Mouse (Mus musculus): ENCODE measurements around the gene Xpo5. TPM values are rescaled to one million over a fixed set of nuclear protein-coding genes. Genes with fewer than 3 reads are reported as not detected.

Xpo5 gene
- 10 to 100 TPM; 37.5 to 40.1 TPM for total RNA-seq (2021)
- long read RNA-seq, experiment 1, full-length matches to known transcripts, result 5 of 12 reads
- long read RNA-seq, experiment 1, partial matches to known transcripts, result 3 of 12 reads
- long read RNA-seq, experiment 1, other reads (novel, unspliced or antisense), result 4 of 12 reads
- long read RNA-seq, experiment 2, full-length matches to known transcripts, result 5 of 19 reads
- long read RNA-seq, experiment 2, partial matches to known transcripts, result 11 of 19 reads
- long read RNA-seq, experiment 2, other reads (novel, unspliced or antisense), result 3 of 19 reads

DNA sequence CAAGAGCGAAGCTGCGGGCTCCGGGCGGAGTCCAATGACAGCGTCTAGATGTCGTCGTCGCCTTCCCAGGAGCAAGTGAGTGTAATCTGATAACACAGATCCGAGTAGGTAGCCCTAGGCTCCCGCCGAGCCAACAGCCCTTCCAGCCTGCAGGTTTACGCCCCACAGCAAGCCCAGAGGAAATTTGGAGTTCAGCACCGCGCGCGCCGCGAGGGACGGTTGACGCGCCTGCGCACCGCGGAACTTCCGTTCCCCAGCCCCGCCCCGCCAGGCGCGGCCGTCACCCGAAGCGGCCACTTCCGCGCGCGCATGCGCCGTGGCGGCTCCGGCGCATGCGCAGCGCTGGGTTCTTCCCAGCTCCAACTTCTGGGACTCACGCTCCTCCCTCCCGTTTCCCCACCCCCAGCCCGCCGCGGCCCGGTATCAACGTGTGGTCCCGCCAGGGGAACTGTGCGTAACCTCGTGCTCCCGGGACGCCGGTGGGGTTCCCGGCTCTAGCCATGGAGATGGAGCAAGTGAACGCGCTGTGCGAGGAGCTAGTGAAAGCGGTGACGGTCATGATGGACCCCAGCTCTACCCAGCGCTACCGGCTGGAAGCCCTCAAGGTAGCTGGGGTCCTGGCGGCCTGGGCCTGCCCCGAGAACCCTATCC lies at the start of gene Xpo5, which contains the start of gene Polh:
TSS of gene Xpo5 (plus strand) at position 362 of the 651 bp plus-strand sequence.
TSS of gene Polh (minus strand) at position 225 of the 651 bp plus-strand sequence.
- intact Hi-C loops (cut with DNase I), result no loop called here
- peak; percentile 91 to 94 for DNase-seq (ENCODE audit: low spot score in 2 of 2)

DNA sequence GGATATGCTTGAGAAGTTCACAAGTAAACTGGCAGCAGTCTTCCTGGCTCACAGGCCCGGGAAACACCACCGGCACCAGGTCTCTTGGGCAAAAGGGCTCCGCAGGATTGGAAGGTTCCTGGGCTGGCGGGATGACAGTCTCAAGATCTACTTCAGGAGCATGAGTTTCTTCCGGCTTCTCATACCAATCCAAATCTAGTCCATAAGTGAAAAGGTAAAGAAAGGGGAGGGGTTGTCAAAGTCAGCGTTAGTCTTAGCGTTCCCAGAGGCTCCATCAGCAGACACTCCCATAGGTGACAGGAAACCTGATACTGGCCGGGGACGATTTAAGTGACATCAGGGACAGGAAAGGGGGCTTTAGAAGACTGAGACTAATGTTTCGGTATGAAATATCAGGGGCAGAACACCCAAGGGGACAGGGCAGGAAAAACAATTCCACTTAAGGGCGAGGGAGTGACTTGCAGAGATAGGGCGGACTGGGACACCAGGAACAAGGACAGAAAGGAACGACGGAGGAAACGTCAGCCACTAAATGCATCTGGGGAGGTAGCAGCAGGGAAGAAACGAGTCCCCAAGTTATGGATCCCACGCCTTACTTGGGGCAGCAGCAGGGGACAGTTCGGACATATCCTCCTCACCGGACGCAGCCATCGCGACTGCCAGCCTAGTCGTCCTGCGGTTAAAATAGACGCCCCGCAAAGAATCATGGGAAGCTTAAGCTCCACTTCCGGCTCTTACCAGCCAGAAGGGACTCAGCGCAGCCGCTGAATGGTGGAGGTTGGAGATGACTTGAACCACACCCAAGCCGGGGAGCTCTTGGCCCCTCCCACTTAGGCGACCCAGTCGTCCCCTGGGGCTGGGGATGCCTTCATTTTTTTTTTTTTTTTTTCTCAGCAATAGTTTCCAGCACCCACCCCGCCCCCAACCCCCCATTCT lies 49.5 kb upstream of the Xpo5 start, which contains the start of gene Mad2l1bp:
TSS of gene Mad2l1bp (minus strand) at position 707 of the 936 bp plus-strand sequence.
- intact Hi-C loops (cut with DNase I), result no loop called here

DNA sequence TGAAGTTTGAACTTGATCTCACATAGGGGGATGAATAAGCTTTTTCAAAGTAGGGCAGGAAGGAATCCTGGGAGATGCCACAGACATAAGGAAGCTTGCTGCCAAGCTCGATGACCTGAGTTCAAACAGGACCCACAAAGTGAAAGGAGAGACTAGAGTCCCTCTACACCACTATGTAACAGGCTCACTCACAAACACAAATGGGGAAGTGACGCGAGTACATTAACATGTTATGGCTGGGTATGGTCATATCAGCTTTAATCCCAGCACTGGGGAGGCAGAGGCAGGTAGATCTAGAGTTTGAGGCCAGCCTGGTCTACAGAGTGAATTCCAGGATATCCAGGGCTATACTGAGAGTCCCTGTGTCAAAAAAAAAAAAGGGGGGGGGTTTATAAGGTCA lies 48.2 kb upstream of the Xpo5 start:
- no peak for DNase-seq (ENCODE audit: low spot score in 2 of 2)

More for the DNA sequence above, 49.5 kb upstream of the Xpo5 start, which contains the start of gene Mad2l1bp:
- DNase-seq (ENCODE audit: low spot score in 2 of 2), result peak; percentile 88 to 90

DNA sequence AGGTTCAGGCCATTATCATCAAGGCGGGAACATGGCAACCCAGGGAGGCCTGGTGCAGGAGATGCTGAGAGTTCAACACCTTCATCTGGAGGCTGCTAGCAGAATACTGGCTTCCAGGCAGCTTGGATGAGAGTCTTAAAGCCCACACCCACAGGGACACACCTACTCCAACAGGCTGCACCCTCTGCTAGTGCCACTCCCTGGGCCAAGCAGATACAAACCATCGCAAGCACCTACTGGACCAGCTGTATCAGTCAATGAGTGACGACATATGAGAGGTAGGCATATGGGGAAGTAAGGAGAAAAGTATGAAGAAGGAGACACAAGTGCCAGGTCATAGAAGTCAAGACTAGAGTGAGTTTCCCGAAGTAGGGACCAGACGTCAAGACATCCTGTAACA lies 45.9 kb upstream of the Xpo5 start:
- DNase-seq (ENCODE audit: low spot score in 2 of 2), result no peak
- intact Hi-C loops (cut with DNase I), result no loop called here

More for the DNA sequence above, 48.2 kb upstream of the Xpo5 start:
- intact Hi-C loops (cut with DNase I), result no loop called here

DNA sequence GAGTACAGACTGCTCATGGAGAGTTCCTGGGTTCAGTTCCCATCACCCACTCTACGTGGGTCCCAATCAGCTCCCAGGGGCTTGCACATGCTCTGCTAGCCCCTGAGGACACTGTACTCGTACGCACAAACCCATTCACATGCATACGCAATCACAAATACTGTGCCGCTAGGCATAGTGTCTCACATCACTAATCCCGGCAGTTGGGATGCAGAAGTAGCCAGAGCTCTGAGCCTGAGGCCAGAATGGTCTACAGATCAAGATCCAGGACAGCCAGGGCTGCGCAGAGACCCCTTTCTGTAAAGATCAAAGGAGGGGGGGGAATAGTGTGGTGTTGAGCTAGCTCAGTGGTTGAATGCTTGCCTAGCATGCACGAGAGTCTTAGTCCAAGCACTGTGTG lies 45.5 kb upstream of the Xpo5 start:
- intact Hi-C loops (cut with DNase I), result no loop called here

DNA sequence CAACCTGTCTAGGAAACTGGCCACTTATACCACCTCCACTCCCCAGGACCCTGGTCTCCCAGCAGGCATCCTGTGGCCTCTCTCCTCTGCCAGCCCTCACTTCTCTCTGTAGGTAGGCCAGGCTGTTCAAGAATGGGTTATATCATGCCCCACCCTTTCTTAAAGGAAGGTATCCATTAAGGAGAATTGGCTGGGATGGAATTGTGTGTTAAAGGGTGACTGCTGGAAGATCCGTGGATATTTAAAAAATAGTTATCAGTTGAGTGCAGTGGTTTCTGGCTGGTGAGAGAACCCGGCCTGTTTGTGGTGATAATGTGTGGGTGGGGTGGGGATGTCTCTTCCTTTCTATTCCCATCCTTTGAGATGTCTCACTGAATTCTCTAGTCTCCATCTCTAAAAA lies 43.3 kb upstream of the Xpo5 start:
- intact Hi-C loops (cut with DNase I), result no loop called here

More for the DNA sequence above, 45.5 kb upstream of the Xpo5 start:
- no peak for DNase-seq (ENCODE audit: low spot score in 2 of 2)

DNA sequence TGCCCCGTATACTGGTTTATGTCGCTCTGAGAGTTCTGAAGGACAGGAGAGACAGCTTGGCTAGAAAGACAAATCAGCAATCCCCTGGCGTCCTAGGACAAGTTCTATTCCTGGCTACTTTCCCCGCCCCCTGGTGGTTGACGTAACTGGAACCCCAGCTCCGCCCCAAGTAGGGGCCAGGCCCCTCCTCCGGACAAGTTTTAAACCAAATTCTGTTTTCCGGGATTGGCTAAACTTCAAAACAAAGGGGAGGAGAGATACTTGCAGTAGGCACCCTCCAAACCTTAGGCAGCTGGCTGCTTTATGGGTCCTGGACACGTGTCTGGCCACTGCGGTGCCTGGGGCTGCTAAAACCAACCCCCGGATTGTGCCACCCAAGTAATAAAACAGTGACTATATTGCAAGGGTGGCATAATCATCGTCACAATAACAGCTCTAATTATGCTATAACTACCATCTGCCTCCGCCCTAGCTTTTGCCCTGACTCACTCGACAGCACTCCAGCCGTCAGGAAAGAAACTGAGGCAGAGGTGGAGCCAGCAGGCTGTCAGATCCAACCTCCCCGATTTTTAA lies 42.4 kb upstream of the Xpo5 start:
- intact Hi-C loops (cut with DNase I), result no loop called here
- DNase-seq (ENCODE audit: low spot score in 2 of 2), result peak; percentile 86 to 88

More for the DNA sequence above, 43.3 kb upstream of the Xpo5 start:
- DNase-seq (ENCODE audit: low spot score in 2 of 2), result no peak

DNA sequence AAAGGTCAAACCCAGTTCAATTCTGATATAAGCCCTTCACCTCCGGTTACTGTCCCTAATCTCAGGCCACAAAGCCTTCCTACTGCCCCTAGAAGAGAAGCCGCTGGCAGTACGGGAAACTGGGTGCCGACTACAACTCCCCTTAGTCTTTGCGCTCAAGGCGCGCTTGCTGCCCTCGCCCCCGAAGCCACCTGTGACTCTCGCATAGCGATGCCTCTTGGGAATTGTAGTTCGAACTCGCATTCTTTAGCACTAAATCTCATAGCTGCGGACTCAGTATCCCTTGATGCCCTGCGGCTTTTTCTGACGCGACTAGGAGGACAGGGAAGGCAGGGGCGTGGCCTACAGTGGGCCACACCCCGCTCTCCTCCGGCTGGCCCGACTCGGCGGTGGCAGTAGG lies 41.9 kb upstream of the Xpo5 start, which contains the start of gene Gtpbp2:
TSS of gene Gtpbp2 (plus strand) at position 347 of the 400 bp plus-strand sequence.
- intact Hi-C loops (cut with DNase I), result no loop called here

DNA sequence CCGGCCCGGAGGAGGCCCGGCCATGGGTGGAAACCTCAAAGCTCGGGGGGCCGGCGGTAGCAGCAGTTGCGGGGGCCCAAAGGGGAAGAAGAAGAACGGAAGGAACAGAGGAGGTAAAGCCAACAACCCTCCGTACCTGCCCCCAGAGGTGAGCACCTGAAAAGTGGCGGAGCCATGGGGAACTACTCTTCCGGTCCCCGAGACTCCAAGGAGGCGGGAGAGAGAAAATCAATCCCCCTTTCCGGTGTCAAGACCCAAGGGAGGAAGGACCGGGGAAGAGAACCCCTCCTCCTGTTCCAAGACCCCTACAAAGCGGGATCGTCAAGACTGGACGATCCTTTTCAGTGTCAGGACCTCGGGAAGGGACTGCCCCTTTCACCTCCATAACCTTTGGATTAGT lies 41.4 kb upstream of the Xpo5 start:
- DNase-seq (ENCODE audit: low spot score in 2 of 2), result no peak
- intact Hi-C loops (cut with DNase I), result no loop called here

More for the DNA sequence above, 41.9 kb upstream of the Xpo5 start, which contains the start of gene Gtpbp2:
- peak; percentile 97 to 100 for DNase-seq (ENCODE audit: low spot score in 2 of 2)

DNA sequence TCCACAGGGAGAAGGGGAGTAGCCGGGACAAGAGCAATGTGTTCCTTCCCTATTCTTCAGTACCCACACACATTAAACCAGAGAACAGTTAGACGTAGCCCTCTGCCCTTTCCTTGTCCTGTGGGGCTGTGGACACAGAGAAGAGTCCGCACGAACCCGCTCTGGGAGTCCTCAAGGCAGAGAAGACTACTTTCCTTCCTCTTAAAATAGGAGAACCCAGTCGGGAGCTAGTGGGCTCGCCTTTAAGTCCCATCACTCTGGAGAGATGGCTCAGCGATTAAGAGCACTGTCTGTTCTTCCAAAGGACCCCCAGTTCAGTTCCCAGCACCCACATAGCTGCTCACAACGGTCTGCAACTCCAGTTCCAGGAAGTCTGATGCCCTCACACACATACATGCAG lies 40.9 kb upstream of the Xpo5 start:
- DNase-seq (ENCODE audit: low spot score in 2 of 2), result no peak
- intact Hi-C loops (cut with DNase I), result no loop called here

DNA sequence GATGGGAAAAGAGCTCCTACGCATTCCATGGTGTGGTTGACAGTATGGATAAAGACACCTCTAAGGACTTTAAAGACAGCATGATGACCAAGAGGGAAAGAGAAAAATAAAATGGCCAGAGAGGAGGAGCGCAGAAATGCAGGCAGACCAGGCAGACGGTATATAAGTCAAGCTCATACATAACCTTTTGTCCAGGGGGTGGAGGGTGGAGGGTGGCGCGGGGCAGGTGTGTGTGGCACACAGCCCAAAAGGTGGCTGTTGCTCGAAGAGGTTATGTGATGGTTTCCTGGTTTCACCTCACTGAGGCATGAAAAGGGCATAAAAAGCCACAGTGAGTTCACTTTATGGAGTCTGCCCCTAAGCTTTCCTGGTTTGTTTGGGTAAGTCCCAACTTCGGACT lies 40.0 kb upstream of the Xpo5 start:
- DNase-seq (ENCODE audit: low spot score in 2 of 2), result no peak
- intact Hi-C loops (cut with DNase I), result no loop called here

DNA sequence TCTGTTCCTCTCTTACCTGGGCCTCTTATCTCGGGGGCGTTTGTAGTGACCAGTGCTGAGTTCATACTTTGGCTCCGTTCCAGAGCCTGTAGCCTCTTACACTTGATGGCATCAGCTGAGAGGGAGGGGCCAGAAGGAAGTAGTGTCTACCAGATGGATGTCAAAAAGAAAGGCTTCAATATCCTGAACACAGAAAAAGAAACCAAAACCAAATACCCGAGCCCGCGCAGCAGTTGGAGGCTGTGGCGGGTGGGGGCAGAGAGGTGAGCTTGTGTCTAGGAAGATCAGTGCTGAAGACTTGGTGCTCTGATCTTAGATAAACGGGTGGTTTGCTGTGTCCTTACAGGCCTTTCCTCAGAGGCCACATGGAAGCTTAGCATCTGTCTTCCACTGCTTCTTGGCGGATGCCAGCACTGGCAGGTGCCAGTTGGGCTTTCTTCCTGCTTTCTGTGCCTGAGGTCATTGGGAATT lies 39.6 kb upstream of the Xpo5 start:
- DNase-seq (ENCODE audit: low spot score in 2 of 2), result no peak
- intact Hi-C loops (cut with DNase I), result no loop called here

DNA sequence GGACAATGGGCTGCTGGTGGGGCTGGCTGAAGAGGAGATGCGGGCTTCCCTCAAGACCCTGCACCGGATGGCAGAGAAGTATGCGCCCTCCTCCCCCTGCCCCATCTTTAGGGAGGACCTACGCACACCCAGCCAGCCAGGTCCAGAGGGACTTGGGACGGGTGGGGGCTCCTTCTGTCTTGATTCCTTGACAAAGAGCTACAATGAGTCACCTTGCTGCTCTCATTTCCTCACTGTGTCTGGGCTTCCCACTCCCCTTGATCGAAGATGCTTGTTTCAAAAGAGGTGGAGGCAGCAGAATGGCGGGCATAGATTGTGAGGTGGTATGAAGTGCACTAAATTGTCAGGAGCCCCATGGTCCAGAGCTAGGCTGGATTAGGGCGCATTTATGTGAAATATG lies 38.3 kb upstream of the Xpo5 start:
- no peak for DNase-seq (ENCODE audit: low spot score in 2 of 2)
- intact Hi-C loops (cut with DNase I), result no loop called here

DNA sequence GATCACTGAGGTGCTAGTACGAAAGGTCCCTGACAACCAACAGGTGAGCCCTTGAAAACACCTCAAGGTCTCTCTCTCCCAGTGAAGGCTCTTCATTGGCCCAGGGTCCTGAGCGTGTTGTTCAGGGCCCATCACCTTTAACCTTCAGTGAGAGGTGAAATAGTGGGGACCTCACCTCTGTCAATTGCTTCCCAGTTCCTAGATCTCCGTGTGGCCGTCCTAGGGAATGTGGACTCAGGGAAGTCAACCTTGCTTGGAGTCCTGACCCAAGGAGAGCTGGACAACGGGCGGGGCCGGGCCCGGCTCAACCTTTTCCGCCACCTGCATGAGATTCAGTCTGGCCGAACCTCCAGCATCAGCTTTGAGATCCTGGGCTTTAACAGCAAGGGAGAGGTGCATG lies 37.8 kb upstream of the Xpo5 start:
- no peak for DNase-seq (ENCODE audit: low spot score in 2 of 2)
- intact Hi-C loops (cut with DNase I), result no loop called here

DNA sequence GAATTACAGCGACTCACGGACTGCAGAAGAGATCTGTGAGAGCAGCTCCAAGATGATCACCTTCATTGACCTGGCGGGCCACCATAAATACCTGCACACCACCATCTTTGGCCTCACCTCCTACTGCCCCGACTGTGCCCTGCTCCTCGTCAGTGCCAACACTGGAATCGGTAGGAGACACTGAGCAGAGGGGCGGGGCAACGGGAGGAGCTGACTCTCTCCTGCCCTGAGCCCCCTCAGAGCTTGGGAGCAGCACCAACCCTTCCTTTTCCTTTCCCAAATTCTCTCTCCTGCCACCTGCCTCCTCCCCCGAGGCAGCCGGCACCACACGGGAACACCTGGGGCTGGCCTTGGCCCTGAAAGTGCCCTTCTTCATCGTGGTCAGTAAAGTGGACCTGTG lies 37.1 kb upstream of the Xpo5 start:
- DNase-seq (ENCODE audit: low spot score in 2 of 2), result no peak
- intact Hi-C loops (cut with DNase I), result no loop called here

DNA sequence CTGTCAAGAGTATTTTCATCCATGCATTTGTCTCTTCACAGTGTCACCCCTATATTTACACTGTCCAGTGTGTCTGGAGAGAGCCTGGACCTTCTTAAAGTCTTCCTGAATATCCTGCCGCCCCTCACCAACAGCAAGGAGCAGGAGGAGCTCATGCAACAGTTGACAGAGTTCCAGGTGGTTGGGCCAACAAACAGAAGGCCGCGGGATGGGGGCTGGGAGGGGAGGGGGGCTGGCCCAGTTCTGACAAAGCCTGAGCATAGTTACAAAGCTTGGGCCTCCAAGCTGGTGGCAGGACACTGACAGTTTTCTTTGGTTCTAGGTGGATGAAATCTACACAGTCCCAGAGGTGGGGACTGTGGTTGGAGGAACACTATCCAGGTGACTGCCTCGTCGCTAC lies 36.3 kb upstream of the Xpo5 start:
- DNase-seq (ENCODE audit: low spot score in 2 of 2), result no peak
- intact Hi-C loops (cut with DNase I), result no loop called here

DNA sequence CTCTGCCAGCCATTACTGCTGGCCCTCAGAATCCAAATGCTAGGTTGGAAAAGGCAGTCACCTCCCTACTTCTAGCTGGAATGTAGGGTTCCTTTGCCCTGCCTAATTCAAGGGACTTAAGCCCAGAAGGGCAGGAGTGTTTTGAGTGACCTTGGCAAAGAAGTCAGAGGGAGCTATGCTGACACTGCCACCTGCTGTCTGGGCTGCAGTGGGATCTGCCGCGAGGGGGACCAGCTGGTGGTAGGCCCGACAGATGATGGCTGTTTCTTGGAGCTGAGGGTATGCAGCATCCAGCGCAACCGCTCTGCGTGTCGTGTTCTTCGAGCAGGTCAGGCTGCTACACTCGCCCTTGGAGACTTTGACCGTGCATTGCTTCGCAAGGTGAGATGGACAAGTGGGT lies 35.6 kb upstream of the Xpo5 start:
- intact Hi-C loops (cut with DNase I), result no loop called here
- DNase-seq (ENCODE audit: low spot score in 2 of 2), result no peak

DNA sequence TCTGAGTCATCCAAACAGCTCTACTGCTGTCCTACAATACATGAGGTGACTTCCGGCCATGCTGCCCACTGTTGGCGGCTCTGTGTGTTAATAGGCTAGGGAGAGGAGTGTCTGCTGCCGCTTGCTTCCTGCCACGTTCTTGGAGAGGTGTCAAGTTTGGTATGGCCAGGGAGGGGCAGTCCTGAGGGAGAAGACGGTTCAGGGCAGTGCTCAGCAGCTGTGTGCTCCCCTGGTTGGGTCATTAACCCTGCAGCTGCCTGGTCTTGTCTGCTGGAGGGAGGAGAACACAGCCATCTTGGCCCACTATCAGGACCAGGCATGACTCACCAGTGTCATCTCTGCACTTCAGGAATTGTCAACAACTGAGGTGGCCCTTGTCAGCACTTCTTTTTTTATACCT lies 34.3 kb upstream of the Xpo5 start:
- no peak for DNase-seq (ENCODE audit: low spot score in 2 of 2)
- intact Hi-C loops (cut with DNase I), result no loop called here

DNA sequence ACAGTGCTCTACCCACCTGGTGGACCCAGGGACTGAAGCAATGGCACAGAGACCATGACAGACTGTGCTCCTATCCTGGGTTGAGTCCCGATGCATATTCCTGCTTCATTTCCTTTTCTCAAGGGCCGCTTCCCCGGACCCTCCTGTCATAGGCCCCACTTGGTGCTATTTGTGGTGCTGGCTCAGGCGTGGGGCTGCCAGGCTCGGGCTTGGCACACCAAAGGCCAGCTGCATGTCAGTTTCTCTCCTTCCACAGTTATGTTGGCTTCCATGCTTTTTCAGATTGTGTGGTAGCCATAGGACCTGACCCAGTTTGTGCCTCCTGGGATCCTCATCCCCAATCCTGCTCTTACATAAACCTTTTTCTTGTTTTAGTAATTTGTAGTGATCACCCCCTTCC lies 33.8 kb upstream of the Xpo5 start:
- intact Hi-C loops (cut with DNase I), result no loop called here
- DNase-seq (ENCODE audit: low spot score in 2 of 2), result no peak
